In genomic region chr2:138257692-138258315, GRCm38 (mm10) we compare ENCODE assay signal across 8 mouse cellular contexts. TPM values are rescaled to one million over a fixed set of nuclear protein-coding genes. Genes with fewer than 3 reads are reported as not detected.
DNase-seq lines count a peak whose midpoint lies in the region; ATAC-seq and TF ChIP-seq lines count a peak whose summit lies in the region.

No protein-coding gene starts in this region.

- peak overlapping the region; percentile 94 for H3K9ac ChIP-seq in intestine, embryonic 16.5 days (ENCODE audit: low read depth, low read length)
- H3K9ac ChIP-seq in liver, postnatal 0 days (replicated peaks) = no peak overlapping the region
- peak overlapping the region; percentile 91 for H3K9ac ChIP-seq in neural tube, embryonic 13.5 days

- no peaks in the 10 kb centered on the region for H3K27me3 ChIP-seq in intestine, embryonic 16.5 days (replicated peaks; ENCODE audit: control insufficient read depth, insufficient read depth, low read length)
- H3K27me3 ChIP-seq in liver, postnatal 0 days (ENCODE audit: insufficient read depth, low read length) = no peaks in the 10 kb centered on the region
- H3K27me3 ChIP-seq in neural tube, embryonic 13.5 days = no peaks in the 10 kb centered on the region

- no peak for TF ChIP-seq CTCF in liver, postnatal 0 days (IDR thresholded peaks at IDR 0.05; ENCODE audit: low read depth)

- H3K9me3 ChIP-seq in intestine, embryonic 16.5 days (ENCODE audit: control insufficient read depth, low read length) = no peaks in the 10 kb centered on the region
- H3K9me3 ChIP-seq in liver, postnatal 0 days (ENCODE audit: low read length) = no peaks in the 10 kb centered on the region
- no peaks in the 10 kb centered on the region for H3K9me3 ChIP-seq in neural tube, embryonic 13.5 days

- 1% methylated on average over 10 of the region's 10 CpGs for WGBS in intestine, embryonic 16.5 days
- 3% methylated on average over 10 of the region's 10 CpGs for WGBS in liver, postnatal 0 days (ENCODE audit: insufficient replicate concordance)
- WGBS in neural tube, embryonic 13.5 days = 0% methylated on average over 10 of the region's 10 CpGs

- H3K4me1 ChIP-seq in brown adipose tissue, adult 24 weeks (ENCODE audit: control insufficient read depth, insufficient read depth, insufficient read length, low read length) = peaks cover 22% of the 10 kb centered on the region
- peaks cover 24% of the 10 kb centered on the region for H3K4me1 ChIP-seq in intestine, embryonic 16.5 days (ENCODE audit: control insufficient read depth, insufficient read depth, low read length)
- H3K4me1 ChIP-seq in liver, postnatal 0 days (ENCODE audit: insufficient read depth) = peaks cover 15% of the 10 kb centered on the region; the same call in 1 of the 2 replicates
- H3K4me1 ChIP-seq in neural tube, embryonic 13.5 days (replicated peaks) = peaks cover 34% of the 10 kb centered on the region

- H3K27ac ChIP-seq in brown adipose tissue, adult 24 weeks (replicated peaks; ENCODE audit: low read depth, low read length) = 0 out of 2 replicates have a peak overlapping the region, but pooled peaks have one; percentile 25
- H3K27ac ChIP-seq in intestine, embryonic 16.5 days (ENCODE audit: low read length) = peak overlapping the region; percentile 94
- H3K27ac ChIP-seq in liver, postnatal 0 days (ENCODE audit: low read depth) = no peak overlapping the region
- H3K27ac ChIP-seq in neural tube, embryonic 13.5 days (replicated peaks) = peak overlapping the region; percentile 95; the same call in 1 of the 2 replicates

- no peaks in the 10 kb centered on the region for H3K36me3 ChIP-seq in intestine, embryonic 16.5 days (ENCODE audit: control insufficient read depth, insufficient read depth, low read length)
- no peaks in the 10 kb centered on the region for H3K36me3 ChIP-seq in liver, postnatal 0 days (replicated peaks; ENCODE audit: insufficient read depth, low read length)
- no peaks in the 10 kb centered on the region for H3K36me3 ChIP-seq in neural tube, embryonic 13.5 days

- no peak for TF ChIP-seq EP300 in liver, postnatal 0 days (IDR thresholded peaks at IDR 0.05; ENCODE audit: low read depth)

- DNase-seq in layer of hippocampus, adult 11-12 months (ENCODE audit: low spot score) = peak; percentile 56
- no peak for DNase-seq in layer of hippocampus, postnatal 36 days
- peak; percentile 36 for DNase-seq in gastrocnemius, postnatal 10 days
- DNase-seq in liver, postnatal 0 days = no peak
- DNase-seq in ovary, adult 18-20 months (ENCODE audit: low spot score) = no peak

- peak overlapping the region; percentile 99 for H3K4me3 ChIP-seq in brown adipose tissue, adult 24 weeks (ENCODE audit: insufficient read depth, low read depth, low read length)
- H3K4me3 ChIP-seq in intestine, embryonic 16.5 days (ENCODE audit: low read length) = peak overlapping the region; percentile 89
- H3K4me3 ChIP-seq in liver, postnatal 0 days (ENCODE audit: low read depth, low read length) = peak overlapping the region; percentile 84
- peak overlapping the region; percentile 90 for H3K4me3 ChIP-seq in neural tube, embryonic 13.5 days

- ATAC-seq in intestine, embryonic 16.5 days = peak; percentile 12
- ATAC-seq in liver, postnatal 0 days = no peak
- no peak for ATAC-seq in neural tube, embryonic 13.5 days (ENCODE audit: low read depth)

- peak overlapping the region; percentile 69 for H3K4me2 ChIP-seq in intestine, embryonic 16.5 days (ENCODE audit: low read depth, low read length)
- peak overlapping the region; percentile 91 for H3K4me2 ChIP-seq in liver, postnatal 0 days (ENCODE audit: low read depth, low read length)
- H3K4me2 ChIP-seq in neural tube, embryonic 13.5 days = peak overlapping the region; percentile 79

RNA-seq across cellular contexts. Expression of gene Btbd3, which starts 1.4 kb away (rescaled TPM):
- 100 to 1,000 TPM; 198 to 207 TPM for total RNA-seq in layer of hippocampus, postnatal 36 days (2021)
- polyA plus RNA-seq in brown adipose tissue, adult 24 weeks (2012; ENCODE audit: insufficient read depth, insufficient read length, missing spikeins) = 9.1 and 9.5 TPM in 2 replicates
- total RNA-seq in gastrocnemius, postnatal 10 days (2021) = 10 to 100 TPM; 21.1 to 21.5 TPM
- 17.9 and 19.8 TPM in 2 replicates for polyA plus RNA-seq in intestine, embryonic 16.5 days (2015; fragmentation: Nextera tagmentation; extraction: Ambion mirVana)
- polyA plus RNA-seq in liver, postnatal 0 days (2015; fragmentation: Nextera tagmentation; extraction: Ambion mirVana) = 2.0 and 2.2 TPM in 2 replicates
- polyA plus RNA-seq in neural tube, embryonic 13.5 days (2015; fragmentation: Nextera tagmentation; extraction: Ambion mirVana) = 18.2 and 20.7 TPM in 2 replicates

Comparison
In these comparisons a context has a peak if more than half of its experiments do, and no peak if none do; other contexts are left out.
1. DNase-seq: peak in layer of hippocampus, adult 11-12 months (single experiment) and gastrocnemius, postnatal 10 days (single experiment); none in layer of hippocampus, postnatal 36 days (0 of 2), liver, postnatal 0 days (single experiment) and ovary, adult 18-20 months (single experiment).
2. Peak in every context shown above with its lines, with median percentiles within 50 percentile points of each other: H3K4me3 ChIP-seq and H3K4me2 ChIP-seq.